Mouse (Mus musculus): ENCODE results near the gene Arid3a. TPM values are rescaled to one million over a fixed set of nuclear protein-coding genes. Genes with fewer than 3 reads are reported as not detected.

Arid3a gene
- polyA plus RNA-seq, 1 experiment from 2014 or later, result 5.9 TPM

GRCm38 (mm10) chr10:79917532-79918100, 9.2 kb upstream of the Arid3a start:
- in situ Hi-C loops (cut with MboI; ENCODE audit: low pct_unique_long_range_greater_than_20kb), result no loop called here
- H3K27me3 ChIP-seq, result no peaks in the 10 kb centered on the region
- ChIA-PET CTCF (interaction anchor here (1.6 kb wide), 1 partner anchor 82 kb away, joined by 4 read pairs; no protein-coding TSS in a partner anchor), POLR2A (no interaction called here)
- DNase-seq (ENCODE audit: low read depth, low spot score) (no peak), ATAC-seq (no peak)
- TF ChIP-seq CTCF (IDR thresholded peaks at IDR 0.05), result no peak

- in situ Hi-C loops (cut with MboI; ENCODE audit: low pct_unique_long_range_greater_than_20kb), result no loop called here
- ATAC-seq (no peak), DNase-seq (ENCODE audit: low read depth, low spot score) (no peak)
- POLR2A ChIA-PET, result no interaction called here
- no peaks in the 10 kb centered on the region for H3K27me3 ChIP-seq
- CTCF ChIA-PET, result no interaction called here
- no peak for TF ChIP-seq CTCF (IDR thresholded peaks at IDR 0.05)
Measured at GRCm38 (mm10) chr10:79918231-79919078, 8.4 kb upstream of the Arid3a start.

- TF ChIP-seq CTCF (IDR thresholded peaks at IDR 0.05), result no peak
- in situ Hi-C loops (cut with MboI; ENCODE audit: low pct_unique_long_range_greater_than_20kb), result no loop called here
- DNase-seq (ENCODE audit: low read depth, low spot score) (no peak), ATAC-seq (no peak)
- ChIA-PET CTCF (no interaction called here), POLR2A (no interaction called here)
- no peaks in the 10 kb centered on the region for H3K27me3 ChIP-seq
Measured at GRCm38 (mm10) chr10:79919251-79919849, 7.5 kb upstream of the Arid3a start.

GRCm38 (mm10) chr10:79920056-79920890, 6.6 kb upstream of the Arid3a start:
- no peak for TF ChIP-seq CTCF (IDR thresholded peaks at IDR 0.05)
- DNase-seq (ENCODE audit: low read depth, low spot score), result no peak
- in situ Hi-C loops (cut with MboI; ENCODE audit: low pct_unique_long_range_greater_than_20kb), result loop anchor here (5.0 kb wide), 3 partner anchors 37 to 88 kb away; no protein-coding TSS in a partner anchor
- CTCF ChIA-PET, result no interaction called here
- no peaks in the 10 kb centered on the region for H3K27me3 ChIP-seq
- ATAC-seq, result no peak
- POLR2A ChIA-PET, result no interaction called here

- CTCF ChIA-PET, result interaction anchor here (0.6 kb wide), 1 partner anchor 11 kb away, joined by 3 read pairs; no protein-coding TSS in a partner anchor
- POLR2A ChIA-PET, result no interaction called here
- no peaks in the 10 kb centered on the region for H3K27me3 ChIP-seq
- no peak for DNase-seq (ENCODE audit: low read depth, low spot score)
- in situ Hi-C loops (cut with MboI; ENCODE audit: low pct_unique_long_range_greater_than_20kb), result loop anchor here (5.0 kb wide), 3 partner anchors 36 to 89 kb away; no protein-coding TSS in a partner anchor
- no peak for TF ChIP-seq CTCF (IDR thresholded peaks at IDR 0.05)
- no peak for ATAC-seq
Measured at GRCm38 (mm10) chr10:79920958-79921535, 5.8 kb upstream of the Arid3a start, which contains the start of gene R3hdm4. R3hdm4 (minus strand) TSS chr10:79921208.

- no peak for TF ChIP-seq CTCF (IDR thresholded peaks at IDR 0.05)
- CTCF ChIA-PET, result interaction anchor here (0.6 kb wide), 1 partner anchor 11 kb away, joined by 3 read pairs; no protein-coding TSS in a partner anchor
- no peak for DNase-seq (ENCODE audit: low read depth, low spot score)
- in situ Hi-C loops (cut with MboI; ENCODE audit: low pct_unique_long_range_greater_than_20kb), result loop anchor here (5.0 kb wide), 3 partner anchors 36 to 89 kb away; no protein-coding TSS in a partner anchor
- no peaks in the 10 kb centered on the region for H3K27me3 ChIP-seq
- POLR2A ChIA-PET, result no interaction called here
- ATAC-seq, result no peak
Measured at GRCm38 (mm10) chr10:79921572-79921971, 5.3 kb upstream of the Arid3a start.

- POLR2A ChIA-PET, result interaction anchor here (0.6 to 1.4 kb wide), 5 partner anchors 11 to 33 kb away, joined by 3 to 6 read pairs (median 4); no protein-coding TSS in a partner anchor
- ATAC-seq, result no peak
- in situ Hi-C loops (cut with MboI; ENCODE audit: low pct_unique_long_range_greater_than_20kb), result loop anchor here (5.0 kb wide), 3 partner anchors 32 to 93 kb away; no protein-coding TSS in a partner anchor
- no peaks in the 10 kb centered on the region for H3K27me3 ChIP-seq
- no peak for TF ChIP-seq CTCF (IDR thresholded peaks at IDR 0.05)
- DNase-seq (ENCODE audit: low read depth, low spot score), result no peak
- CTCF ChIA-PET, result interaction anchor here (0.6 to 4.9 kb wide), 17 partner anchors 12 to 157 kb away, joined by 3 to 42 read pairs (median 5); partner anchors contain the start of genes Gm26602, Med16 and Wdr18
Measured at GRCm38 (mm10) chr10:79924998-79925784, 1.7 kb upstream of the Arid3a start.

GRCm38 (mm10) chr10:79925785-79926490, 905 bp upstream of the Arid3a start:
- no peak for DNase-seq (ENCODE audit: low read depth, low spot score)
- no peak for ATAC-seq
- TF ChIP-seq CTCF (IDR thresholded peaks at IDR 0.05), result no peak
- no peaks in the 10 kb centered on the region for H3K27me3 ChIP-seq
- in situ Hi-C loops (cut with MboI; ENCODE audit: low pct_unique_long_range_greater_than_20kb), result no loop called here
- POLR2A ChIA-PET, result interaction anchor here (0.7 to 2.2 kb wide), 5 partner anchors 25 to 34 kb away, joined by 3 to 8 read pairs (median 5); no protein-coding TSS in a partner anchor
- CTCF ChIA-PET, result interaction anchor here (0.7 to 4.9 kb wide), 15 partner anchors 11 to 157 kb away, joined by 3 to 42 read pairs (median 5); partner anchors contain the start of genes Gm26602, Med16 and Wdr18
